Mouse (Mus musculus) mouse trophoblast stem cell (cell line): Measurements from ENCODE around the gene Kremen1.

Experiments
- in situ Hi-C, 2 experiments: fragments of 300-500 bp; cut with MseI, MboI; formaldehyde crosslinking; loops; 2 replicates in 1 of 2; 3 replicates in 1 of 2; pipeline ENCODE4 v1.15.1; 2025

The Kremen1 gene

GRCm38 (mm10) chr11:5269846-5270461, 8.6 kb upstream of the Kremen1 start:
- in situ Hi-C loops: no loop called here

DNA sequence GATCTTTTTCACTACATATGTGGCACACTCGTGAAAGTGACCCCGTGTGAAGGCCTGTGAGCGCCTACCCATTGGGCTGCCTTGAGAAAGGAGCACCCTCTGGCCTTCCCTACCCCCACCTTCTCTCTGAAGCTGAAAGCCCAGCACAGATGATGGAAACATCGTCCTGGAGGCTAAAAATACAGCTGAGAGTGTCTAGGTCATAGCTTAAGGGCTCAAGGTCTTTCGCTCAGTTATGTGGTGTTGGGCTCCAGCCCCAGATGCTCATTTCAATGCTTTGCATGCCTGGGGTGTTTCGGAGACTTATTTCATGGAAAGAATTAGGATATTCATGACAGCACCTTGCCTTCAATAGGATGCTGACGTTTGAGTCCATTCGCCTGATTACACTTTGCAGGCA, 4.4 kb upstream of the Kremen1 start:
- in situ Hi-C loops: no loop called here

- in situ Hi-C loops: no loop called here
Observed at GRCm38 (mm10) chr11:5263078-5263730, 1.8 kb upstream of the Kremen1 start.

GRCm38 (mm10) chr11:5260942-5261459, 357 bp downstream of the Kremen1 start:
- in situ Hi-C loops: no loop called here

DNA sequence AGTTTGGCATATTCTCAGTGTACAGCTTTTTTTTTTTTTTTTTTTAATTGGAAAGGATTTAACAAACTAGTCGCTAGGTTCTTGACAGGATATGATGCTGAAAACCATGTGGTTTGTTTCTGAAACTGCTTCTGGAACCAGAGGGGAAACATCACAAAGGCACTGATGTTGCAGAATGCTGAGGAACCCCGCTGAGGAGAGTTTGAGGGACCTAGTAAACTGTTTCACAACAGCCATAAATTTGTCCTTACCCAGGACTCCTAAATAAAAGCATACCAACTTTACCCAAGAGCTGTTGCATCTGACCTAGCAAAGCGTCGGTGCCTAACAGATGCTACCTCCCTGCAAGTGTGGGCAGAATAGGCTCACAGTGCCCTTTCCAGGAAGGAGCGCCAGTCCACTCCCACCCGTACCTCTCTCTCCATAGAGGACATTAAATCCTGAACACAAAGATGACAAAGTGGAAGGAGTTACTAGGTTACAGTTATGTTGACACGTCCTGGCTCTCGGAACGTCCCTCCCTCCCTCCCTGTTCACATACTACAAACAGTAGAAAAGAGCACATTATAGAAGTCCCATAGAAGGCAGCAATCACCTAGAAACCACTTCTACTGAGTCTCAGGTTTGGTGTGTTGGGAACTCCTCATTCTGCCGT, 1.3 kb downstream of the Kremen1 start:
- in situ Hi-C loops: no loop called here

DNA sequence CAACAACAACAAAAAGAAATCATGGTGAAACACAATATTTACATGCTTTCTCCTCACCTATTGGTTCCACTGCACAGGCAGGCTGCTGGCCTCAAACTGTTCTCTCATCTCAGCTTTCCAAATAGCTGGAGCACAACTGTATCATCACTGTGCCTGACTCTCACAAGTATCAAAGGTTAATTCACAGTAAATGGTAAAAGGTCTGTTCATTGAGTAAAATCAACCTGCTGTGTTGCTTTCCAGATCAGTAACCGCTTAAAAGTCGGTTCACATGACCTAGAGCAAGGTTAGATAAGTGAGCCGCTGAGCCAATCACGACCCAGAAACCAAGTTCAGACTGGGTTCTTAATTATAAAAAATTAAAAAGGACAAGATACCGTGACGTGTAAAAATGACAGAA, 3.3 kb downstream of the Kremen1 start:
- in situ Hi-C loops: no loop called here

DNA sequence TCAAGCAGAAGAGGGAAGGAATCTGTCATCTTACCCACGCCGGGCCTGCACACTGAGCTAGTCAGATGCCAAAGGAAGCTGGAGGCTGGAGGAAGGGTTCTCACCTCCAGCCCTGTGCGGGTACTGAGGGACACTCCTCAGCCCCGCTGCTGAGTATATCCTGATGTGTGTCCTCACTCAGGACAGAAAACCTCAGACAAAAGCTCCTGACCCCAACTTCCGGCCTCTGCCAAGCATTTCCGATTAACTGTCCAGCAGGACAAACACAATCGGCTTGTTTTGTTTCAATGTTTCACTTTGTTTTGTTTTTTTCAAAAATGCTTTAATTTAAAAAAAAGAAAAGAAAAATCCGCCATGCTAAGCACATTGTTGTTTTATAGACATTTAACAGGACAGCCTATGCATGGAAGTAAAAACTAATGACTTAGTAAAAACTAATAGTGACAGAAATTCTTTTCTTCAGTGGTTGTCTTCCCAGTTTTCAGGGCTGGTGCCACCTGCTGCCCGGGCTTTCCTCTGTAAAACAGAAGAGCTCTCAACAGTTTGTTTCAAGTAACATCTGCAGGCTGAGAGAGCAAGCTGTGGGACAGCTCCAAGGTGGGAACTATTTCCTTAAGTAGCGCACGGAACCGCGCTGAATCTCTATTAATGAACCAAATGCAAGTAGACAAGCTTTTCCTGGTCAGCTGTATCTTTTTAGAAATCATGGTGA, 4.1 kb downstream of the Kremen1 start:
- in situ Hi-C loops: no loop called here

- in situ Hi-C loops: no loop called here
Observed at GRCm38 (mm10) chr11:5255509-5256014, 5.8 kb downstream of the Kremen1 start.

DNA sequence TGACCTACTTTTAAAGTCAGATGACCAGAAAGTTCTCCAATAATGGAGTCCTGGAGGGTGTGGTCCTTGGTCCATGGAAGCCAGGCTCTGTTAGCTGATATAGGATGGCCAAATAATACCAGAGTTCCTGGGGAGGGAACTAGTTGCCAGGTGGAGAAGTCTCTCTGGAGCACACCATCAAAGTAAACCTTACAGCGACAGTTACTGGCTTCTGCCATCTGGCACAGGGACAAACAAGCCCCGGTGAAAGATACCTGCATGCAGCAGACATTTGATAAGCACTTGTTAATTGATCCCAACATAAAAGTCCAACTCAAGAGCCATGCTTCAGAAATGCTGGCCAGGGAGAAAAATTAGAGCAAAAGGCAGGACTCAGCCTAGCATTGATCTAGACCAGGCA, 7.3 kb downstream of the Kremen1 start:
- in situ Hi-C loops: no loop called here

DNA sequence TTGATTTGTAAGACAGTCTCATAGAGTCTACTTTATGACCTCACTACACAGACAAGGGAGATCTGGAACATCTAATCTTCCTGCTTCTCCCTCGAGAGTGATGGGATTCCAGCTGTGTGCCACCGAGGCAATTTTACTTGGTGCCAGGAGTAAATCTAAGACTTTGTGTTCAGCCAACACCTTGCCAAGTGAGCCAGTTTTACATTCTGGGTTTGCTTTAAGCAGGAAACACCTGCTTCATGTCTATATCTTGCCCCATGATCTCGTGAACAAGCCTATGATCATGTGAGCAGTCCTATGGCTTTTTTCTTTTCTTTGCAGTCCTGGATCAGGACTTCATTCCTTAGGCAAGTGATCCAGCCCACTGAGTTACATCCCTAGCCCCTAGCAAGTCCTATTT, 7.8 kb downstream of the Kremen1 start:
- in situ Hi-C loops: no loop called here

GRCm38 (mm10) chr11:5252727-5253126, 8.6 kb downstream of the Kremen1 start:
- in situ Hi-C loops: no loop called here

- in situ Hi-C loops: no loop called here
Observed at GRCm38 (mm10) chr11:5251112-5251511, 10.2 kb downstream of the Kremen1 start.

DNA sequence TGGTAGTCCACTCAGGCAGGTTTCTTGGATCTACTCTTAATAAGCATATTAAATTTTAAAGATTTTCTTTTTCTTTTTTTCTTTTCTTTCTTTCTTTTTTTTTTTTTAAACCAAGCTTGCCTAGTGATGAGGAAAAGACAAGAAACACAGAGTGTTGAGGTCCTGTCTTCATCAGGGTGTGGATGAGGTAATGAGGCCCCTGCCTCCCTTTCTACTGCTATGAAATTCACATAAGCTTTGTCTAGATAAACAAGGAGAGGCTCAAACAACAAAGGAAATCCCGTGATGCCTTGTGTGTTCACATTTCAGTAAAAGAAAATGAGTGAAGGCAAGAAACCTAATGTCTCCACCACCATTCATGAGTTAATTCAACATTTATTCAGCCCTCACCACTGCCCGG, 13.2 kb downstream of the Kremen1 start:
- in situ Hi-C loops: no loop called here

- in situ Hi-C loops: no loop called here
Observed at GRCm38 (mm10) chr11:5245431-5245830, 15.9 kb downstream of the Kremen1 start.

- in situ Hi-C loops: no loop called here
Observed at GRCm38 (mm10) chr11:5244749-5245130, 16.6 kb downstream of the Kremen1 start.

- in situ Hi-C loops: no loop called here
Observed at GRCm38 (mm10) chr11:5243812-5244748, 17.3 kb downstream of the Kremen1 start.

- in situ Hi-C loops: no loop called here
Observed at GRCm38 (mm10) chr11:5243208-5243607, 18.1 kb downstream of the Kremen1 start.

GRCm38 (mm10) chr11:5242158-5242557, 19.2 kb downstream of the Kremen1 start:
- in situ Hi-C loops: no loop called here

DNA sequence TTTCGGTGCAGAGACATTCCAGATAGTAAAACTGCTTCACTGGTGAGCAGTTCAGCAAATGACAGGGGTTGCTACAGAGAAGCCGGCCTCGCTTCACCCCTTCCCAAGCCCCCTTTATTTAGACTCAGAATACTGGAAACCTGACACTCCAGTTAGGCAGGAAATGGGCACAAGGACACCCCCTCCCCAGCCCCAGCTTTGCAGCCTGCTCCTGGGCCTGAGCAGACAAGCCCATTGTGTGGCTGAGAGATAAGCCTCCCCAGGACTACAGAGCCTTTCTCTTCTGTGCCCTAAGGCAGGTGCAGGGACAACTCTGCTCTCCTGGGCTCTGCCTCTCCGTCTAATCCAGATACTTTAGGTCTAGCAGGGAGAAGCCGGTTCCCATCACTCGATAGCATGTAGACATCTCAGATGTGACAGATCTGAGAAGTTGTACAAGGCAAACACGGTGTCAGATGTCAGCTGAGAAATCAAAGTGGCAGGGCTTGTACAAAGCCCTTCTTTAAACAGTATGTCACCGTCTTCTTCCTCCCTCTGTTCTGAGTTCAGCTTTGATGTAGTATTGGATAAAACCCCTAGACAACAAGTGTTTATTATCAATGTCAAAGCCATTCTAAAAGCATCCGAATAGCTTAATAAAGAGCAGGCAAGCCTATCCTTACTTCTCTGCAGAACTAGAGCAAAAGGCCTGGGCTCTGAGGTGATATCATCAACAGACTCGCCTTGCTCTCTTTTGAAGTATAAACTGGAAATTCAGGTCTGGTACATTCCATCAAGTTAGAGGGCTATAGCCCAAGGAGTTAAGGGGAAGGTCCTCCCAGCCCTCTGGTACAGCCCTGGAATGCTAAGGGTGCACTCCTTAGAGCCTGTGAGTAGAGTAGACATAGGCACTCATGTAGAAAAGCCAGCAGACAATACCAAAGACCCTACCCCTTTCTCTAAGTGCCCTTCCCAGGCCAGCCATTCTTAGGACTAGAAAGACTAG, 21.4 kb downstream of the Kremen1 start:
- in situ Hi-C loops: no loop called here
